Mouse (Mus musculus): ENCODE measurements at regions not wholly inside any gene's neighbourhood (a gene's known extent, or its start where the extent isn't known, plus 50 kb on each side); places are given as distances from the start of the nearest gene placed in this dataset.

DNA sequence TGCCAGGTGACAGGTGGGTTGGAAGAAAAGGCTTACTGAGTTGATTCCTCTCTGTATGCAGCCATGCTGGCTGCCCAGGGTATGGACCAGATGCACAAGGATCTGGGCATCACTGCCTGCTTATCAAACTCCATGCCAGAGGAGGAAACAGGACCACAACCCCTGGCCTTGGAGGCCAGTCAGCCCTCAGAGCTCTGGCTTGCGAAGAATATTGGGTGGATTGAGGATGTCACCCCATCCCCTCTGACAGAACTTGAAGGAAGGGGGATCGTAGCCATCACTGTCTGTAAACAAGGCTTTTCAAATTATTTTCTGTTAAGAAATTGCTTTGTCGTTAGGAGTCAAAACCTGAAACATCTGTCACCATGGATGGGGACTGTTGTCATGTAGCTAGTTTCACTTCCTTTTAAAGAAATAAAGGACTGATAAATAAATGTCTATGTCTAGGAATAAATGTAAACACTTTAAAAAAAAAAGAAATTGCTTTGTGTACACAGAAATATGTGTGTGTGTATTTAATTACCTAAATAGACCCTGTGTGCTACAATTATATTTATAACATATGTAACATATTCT is 55.0 kb upstream of the Tbl1xr1 start:
- no peak for DNase-seq

DNA sequence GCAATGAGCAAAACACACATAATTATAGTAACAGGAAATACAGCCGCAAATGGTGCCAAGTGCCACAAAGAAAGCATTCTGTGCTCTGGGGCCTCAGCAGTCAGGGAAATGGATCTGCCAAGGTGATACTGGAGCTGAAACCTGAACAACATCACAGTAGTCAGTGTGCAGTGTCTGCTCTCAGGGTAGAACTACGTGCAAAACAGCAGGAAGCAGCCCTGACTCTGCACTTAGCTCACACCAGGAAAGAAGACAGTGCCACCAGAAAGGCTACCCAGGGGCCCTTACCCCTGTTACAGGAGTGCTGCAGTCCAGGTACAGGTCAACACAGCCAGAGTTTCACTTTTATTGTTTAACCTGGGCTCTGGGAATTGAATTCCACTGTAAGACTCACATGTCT is 54.0 kb upstream of the Tbl1xr1 start:
- DNase-seq = peak; percentile 9

DNA sequence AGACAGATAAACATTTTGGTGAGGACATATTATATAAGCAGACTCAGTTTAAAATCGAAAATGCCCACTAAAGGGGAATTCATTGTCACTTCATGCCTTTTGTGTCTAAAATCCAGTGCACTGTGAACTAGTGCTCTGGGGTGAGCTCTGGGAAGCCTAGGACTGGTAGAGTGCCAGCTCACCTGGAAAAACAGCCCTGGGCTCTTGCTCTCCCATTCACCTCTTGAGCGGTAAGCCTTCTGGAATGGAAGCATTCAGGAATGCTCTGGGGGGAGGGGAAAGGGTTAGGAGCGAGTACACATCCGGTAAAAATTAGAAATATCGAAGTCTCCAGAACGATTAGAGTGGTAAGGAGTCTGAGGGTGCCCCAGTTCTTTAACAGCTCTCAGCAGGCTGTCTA is 53.4 kb upstream of the Tbl1xr1 start:
- DNase-seq = peak; percentile 55

DNA sequence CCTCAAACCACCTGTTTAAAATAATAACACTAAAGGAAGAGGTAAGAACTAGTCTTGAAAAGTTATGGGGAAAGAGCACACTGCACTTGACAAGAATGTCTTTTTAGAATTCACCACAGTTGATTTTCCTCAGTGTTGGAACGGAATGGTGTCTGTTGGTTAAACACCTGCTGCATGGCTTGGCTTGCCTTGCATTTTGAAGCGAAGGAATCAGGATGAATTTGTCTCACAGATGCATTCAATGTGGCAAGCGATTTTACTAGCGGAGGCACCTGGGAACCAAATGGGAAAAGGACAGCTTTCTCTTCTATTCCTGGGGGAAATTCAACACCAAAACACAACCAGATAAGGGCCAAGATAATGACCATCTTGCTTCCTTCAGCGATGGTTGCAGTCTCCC is 52.9 kb upstream of the Tbl1xr1 start:
- no peak for DNase-seq

DNA sequence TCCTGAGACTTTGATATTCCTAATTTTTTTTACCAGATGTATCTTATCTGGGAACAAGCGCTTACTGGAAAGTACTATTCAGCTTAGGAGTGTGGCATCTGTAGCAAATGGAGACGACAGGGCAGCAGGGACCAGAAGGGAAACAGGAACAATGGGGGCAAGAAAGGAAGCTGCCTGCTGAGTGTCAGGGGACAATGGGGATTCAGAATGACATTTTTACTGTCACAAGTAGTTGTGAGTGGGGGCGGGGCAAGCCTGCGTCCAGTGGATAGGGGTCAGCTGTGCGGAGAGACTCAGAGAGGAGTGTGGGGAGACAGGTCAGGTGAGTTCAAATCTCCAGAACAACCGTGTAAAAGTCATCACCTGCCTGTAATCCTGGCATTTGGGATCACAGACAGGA is 52.3 kb upstream of the Tbl1xr1 start:
- DNase-seq = peak; percentile 66

DNA sequence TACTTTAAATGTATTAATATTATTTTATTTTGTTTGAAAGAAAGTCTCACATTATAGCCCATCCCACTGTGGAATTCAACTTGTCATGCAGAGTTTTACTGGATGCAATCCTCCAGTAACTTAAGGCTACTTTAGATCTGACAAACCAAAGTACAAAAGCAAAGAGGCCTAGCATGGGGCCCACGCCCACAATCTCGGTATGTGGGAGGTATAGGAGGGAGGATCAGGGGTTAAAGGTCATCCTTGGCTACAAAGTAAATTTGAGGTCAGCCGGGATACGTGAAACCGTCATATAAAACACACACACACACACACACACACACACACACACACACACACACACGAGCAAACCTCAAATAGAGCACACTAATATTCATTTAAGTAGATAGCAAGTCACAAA is 51.3 kb upstream of the Tbl1xr1 start:
- DNase-seq = no peak

DNA sequence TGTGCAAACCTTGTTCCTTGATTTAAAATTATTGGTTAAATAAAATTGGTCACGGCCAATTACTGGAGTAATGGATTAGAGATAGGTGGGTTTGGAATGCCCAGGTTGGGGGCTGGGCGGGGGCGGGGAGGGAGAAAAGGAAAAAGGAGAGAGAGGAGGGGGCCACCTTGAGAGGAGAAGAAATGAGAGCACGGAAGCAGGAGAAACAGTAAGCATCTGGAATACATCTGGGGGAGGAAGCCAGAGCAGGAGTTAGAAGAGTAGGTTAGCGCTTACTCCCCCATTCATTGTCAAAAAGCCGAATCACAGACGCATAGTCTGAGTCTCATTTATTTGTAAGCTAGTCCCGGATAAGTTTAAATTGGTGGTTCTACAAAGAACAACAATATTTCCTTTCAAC is 50.8 kb upstream of the Tbl1xr1 start:
- DNase-seq = no peak
